Mouse (Mus musculus): ENCODE data around the gene Flywch1. TPM values are rescaled to one million over a fixed set of nuclear protein-coding genes. Genes with fewer than 3 reads are reported as not detected.

The Flywch1 gene
- polyA plus RNA-seq (2017; shearing (Covaris generic)) = 23.4 TPM

DNA sequence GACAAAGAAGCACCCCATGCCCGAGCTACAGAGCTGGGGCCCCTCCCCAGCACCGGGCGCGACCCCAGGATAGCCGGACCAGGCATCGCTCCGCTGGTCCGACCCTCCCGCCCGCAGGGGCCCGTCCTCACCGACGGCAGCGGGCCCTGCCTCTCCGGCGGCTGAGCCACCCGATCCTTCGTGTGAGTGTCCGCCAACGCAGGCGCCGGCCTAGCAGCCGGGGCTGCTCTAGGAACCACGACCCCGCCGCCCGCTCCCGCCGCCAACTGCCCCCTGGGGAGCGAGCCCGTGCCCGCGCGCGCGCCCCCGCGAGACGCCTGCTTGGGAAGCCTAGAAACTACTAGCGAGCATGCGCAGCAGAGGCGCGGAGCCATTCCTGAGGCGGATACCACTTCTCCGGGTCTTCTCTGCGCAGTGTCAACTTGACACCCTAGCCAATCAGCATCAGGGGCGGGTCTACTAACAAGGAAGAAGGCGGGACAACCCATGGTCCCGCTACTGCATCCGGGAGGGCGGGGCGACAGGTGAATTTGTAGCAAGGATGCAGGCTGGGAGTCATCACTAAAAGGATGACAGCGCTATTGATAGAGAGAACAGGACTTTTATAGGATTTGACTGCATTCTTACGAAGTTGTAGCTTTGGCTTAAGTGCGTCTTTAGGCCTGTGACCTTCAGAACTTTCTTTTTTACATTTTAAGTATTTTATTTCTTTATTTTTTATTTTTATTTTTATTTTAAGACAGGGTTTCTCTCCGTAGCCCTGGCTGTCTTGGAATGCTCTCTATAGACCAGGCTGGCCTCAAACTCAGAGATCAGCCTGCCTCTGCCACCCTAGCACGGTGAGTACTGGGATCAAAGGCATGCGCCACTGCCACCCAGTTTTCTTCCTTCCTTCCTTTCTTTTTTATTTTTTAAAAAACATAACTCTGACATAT is at the start of gene Flywch1:
TSS of gene Flywch1 (minus strand) at position 319 of the 935 bp plus-strand sequence.

DNA sequence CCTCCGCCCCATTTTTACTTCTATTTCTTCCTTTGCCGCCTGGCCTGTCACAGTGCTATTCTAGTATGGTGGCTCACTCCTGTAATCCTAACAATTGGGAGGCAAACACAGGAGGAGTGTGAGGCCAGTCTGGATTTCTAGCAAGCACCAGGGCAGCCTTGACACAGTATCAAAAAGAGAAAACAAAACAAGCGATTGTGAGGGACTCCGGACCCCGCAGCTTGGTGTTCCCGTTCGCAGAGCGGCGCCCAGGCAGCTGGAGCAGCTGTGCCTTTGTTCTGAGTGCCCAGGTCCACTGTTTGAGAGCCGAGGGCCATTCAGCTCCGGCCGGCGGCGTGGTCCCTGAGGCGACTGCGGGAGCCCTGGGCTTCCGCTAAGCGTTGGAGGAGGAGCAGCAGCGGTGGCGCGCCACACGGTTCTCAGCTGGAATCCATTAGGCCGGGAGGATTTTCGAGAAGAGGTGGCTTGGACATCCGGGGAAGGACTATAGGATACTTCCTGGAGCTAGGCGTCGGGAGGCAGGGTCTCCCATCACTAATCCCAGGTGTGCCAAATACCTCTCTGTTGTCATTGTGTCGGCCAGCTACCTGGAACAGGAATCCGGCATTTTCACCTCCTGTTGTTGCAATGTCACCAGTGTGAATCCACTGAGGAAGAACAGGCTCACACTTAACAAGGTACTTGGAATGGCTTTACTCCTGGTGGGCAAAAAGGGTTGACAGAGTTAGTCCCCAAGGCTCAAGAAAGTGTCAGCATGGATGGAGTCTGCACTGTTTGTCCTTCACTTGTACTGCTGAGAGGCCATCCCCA is 19.1 kb upstream of the Flywch1 start, which contains the start of gene Srrm2:
TSS of gene Srrm2 (plus strand) at position 264 of the 810 bp plus-strand sequence.

DNA sequence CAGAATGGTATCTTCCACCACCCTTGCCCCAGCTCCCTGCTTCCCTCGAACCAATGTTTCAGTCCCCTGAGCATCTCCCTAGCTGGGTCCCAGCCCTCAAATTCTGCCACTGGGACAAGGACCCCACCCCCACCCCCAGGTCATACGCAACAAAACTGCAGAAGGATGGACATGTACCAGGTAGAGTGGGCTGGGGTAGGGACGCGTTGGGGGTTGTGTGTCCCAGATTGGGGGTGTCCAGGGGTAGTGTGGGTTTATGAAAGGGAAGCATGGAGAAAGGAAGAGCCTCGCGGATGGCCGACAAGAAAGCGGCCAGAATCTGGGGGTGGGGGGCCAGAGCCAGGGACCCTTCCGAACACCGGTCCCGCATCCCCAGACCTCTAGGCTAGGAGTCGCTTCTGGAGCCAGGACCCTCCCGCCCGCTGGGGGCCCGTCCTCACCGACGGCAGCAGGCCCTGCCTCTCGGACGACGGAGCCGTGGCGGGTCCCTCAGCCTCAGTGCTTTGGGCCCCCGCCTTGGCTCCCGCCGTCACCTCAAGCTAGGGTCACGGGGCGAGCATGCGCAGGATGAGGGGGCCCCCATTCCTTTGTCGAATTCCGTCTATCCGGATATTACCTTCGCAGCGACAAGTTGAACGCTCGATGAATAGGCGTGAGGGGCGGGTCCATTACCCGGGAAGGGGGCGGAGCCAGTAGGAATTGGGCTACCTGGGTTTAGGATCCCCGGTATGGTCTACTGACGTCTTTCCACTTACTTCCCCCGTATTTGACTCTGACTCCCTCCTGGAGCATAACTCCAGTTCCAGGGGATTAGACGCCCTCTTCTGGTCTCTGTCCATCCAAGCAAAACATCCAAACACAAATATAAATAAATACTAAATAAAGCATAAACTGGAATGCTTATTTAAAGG is 14.4 kb upstream of the Flywch1 start, which contains the start of gene Flywch2:
TSS of gene Flywch2 (minus strand) at position 521 of the 911 bp plus-strand sequence.

DNA sequence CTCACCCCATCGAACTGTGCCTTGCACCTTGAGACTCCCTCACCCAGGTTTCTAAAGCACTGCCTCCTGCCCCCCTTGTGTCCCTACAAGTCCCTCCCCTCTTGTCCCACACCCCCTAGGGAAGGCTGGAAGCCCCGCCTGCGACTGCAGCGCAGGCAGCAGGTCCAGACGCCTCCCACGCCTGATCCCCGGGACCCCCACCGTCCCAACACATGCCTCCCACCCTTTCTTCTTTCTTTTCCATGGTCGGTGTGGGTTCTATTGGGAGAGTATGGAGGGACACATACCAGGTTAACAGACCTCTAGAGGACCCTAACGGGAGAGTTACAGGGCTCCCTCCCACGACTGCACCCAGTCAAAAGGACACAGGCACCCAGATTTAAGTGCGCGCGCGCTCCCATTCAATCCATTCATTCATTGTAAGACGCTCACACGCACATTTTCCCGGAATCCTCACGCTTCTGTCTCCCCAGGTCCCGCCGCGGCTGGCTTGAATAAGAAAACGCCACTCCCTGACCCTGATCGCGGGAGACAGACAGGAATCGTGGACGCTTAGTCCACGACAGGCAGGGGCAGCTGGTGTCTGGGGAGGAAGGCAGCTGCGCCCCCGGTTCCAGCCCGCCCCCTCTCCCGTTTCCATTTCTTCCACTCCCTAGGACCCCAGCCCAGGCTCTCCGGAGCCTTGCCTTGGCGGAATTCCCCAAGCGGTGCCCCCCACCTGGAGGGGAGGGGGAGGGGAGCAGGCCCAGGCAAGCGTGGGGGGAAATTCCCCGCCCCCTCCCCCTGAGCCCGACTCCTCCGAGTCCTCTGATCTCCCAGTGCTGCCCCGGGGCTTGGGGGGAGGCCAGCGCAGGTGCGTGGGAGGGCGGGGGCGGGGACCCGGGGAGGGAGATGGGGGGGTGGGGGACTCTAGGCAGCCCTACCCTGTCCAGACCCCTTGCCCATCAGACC is 25.8 kb downstream of the Flywch1 start, which contains the start of gene Kremen2:
TSS of gene Kremen2 (minus strand) at position 533 of the 951 bp plus-strand sequence.

DNA sequence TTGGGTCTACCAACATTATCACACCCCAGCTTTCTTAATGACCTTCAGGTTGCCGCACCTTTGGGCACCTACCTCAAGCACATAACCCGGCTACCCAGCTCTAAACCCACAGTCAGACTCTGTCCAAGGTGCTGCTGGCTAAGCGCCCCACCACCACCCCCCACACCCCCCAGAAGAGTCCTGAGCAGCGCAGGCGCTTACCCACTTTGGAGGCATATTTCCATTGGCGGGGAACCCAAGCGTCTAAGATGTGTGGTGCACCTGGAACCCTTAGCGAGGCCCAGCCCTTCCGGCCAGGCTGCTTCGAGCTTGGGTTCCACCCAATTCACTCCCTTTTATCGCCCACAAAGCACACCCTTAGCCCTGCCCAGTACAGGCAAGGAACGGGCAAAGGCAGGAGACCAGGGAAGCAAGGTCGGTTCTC is 30.8 kb downstream of the Flywch1 start, which contains the start of gene Paqr4:
TSS of gene Paqr4 (minus strand) at position 270 of the 424 bp plus-strand sequence.

DNA sequence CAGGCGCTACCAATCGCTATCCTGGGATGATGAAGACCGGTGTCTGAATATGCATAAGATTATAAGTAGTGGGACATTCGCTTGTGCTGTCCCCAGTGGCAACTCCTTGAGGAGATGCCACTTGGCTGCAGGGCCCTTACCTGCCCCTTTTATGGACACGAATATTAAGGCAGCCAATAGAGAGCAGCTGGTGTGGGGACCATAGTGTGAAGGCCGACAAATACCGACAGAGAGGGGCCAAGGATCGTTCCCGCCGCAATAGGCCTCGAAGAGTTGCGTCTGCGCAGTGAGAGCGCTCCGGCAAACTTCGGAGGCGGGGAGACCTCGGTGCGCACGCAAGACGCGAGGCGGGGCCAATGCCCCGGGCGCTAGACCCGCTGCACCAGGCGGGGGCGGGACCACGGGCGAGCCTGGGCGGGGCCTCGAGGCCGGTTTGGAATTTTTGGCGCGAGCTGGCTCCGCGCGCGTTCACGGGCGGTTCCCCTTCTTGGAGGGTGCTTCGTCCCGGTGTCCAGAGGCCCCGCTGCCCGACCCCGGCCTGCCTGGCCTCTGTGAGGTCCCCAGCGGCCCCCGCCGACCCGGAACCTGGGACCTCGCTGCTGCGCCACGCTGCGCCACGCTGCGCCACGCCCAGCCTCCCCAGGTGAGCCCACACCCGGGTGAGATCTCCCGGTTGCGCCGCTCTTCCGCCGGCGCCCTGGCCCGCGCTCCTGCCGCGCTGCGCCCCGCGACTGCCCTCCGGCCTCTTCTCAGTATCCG is 45.2 kb downstream of the Flywch1 start, which contains the start of gene Pkmyt1:
TSS of gene Pkmyt1 (plus strand) at position 338 of the 759 bp plus-strand sequence.

DNA sequence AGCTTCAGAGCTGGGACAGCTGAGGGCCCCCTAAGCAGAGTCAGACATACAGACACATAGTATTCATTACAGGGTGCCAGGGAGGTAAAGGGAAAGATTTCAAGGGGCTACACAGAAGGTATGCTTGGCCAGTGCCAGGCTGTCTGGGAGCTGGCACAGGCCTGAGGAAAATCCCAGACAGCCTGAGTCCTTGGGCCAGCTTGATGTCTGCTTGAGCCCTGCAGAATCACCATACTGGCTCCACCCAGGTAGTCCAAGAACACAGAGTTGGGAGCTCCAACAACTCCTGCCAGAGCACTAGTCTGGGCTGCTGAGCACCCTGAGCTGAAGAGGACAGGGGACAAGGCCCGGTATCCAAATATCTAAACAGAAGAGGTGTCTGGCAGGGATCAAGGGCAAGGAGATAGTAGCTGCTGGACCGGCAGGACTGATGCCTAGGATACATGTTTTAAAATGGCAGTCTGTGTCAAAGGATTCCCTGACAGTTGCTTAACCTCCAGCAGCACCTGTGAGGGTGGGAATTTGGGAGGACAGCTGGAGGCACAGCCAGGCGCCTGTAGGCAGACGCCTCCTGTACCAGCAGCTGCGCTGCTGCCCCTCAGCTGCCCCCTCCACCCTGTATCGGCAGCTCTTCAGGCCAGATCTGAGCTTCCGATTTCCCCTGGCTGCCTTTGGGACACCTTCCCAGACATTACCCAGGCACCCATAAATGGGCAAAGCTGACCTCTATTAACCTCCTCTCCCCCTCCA is 48.9 kb downstream of the Flywch1 start, which contains the start of gene 1520401A03Rik:
TSS of gene 1520401A03Rik (minus strand) at position 408 of the 750 bp plus-strand sequence.

Other genes with a start within 250 kb of the Flywch1 start
- 8.3 TPM for gene Zfp213, start 207.4 kb downstream of the Flywch1 start, polyA plus RNA-seq (2017; shearing (Covaris generic))
- gene Zfp13, start 172.1 kb downstream of the Flywch1 start, polyA plus RNA-seq (2017; shearing (Covaris generic)) = not detected
- gene Zscan10, start 170.7 kb downstream of the Flywch1 start, polyA plus RNA-seq (2017; shearing (Covaris generic)) = 19.6 TPM
- not detected for gene Mmp25, start 126.3 kb downstream of the Flywch1 start, polyA plus RNA-seq (2017; shearing (Covaris generic))
- not detected for gene Bicdl2, start 111.1 kb downstream of the Flywch1 start, polyA plus RNA-seq (2017; shearing (Covaris generic))
- gene Hcfc1r1, start 98.0 kb downstream of the Flywch1 start, polyA plus RNA-seq (2017; shearing (Covaris generic)) = 46.7 TPM
- 35.4 TPM for gene Thoc6, start 97.7 kb downstream of the Flywch1 start, polyA plus RNA-seq (2017; shearing (Covaris generic))
- gene Tnfrsf12a, start 94.1 kb downstream of the Flywch1 start, polyA plus RNA-seq (2017; shearing (Covaris generic)) = 38.8 TPM
- not detected for gene Cldn6, start 92.4 kb downstream of the Flywch1 start, polyA plus RNA-seq (2017; shearing (Covaris generic))
- not detected for gene Cldn9, start 87.6 kb downstream of the Flywch1 start, polyA plus RNA-seq (2017; shearing (Covaris generic))
- 0.27 TPM for gene 1520401A03Rik, start 48.8 kb downstream of the Flywch1 start, polyA plus RNA-seq (2017; shearing (Covaris generic))
- gene Pkmyt1, start 45.3 kb downstream of the Flywch1 start, polyA plus RNA-seq (2017; shearing (Covaris generic)) = 57.3 TPM
- gene Paqr4, start 30.7 kb downstream of the Flywch1 start, polyA plus RNA-seq (2017; shearing (Covaris generic)) = 1.00 TPM
- gene Kremen2, start 25.8 kb downstream of the Flywch1 start, polyA plus RNA-seq (2017; shearing (Covaris generic)) = 0.81 TPM
- not detected for gene Flywch2, start 14.5 kb upstream of the Flywch1 start, polyA plus RNA-seq (2017; shearing (Covaris generic))
- 1,111 TPM for gene Srrm2, start 18.9 kb upstream of the Flywch1 start, polyA plus RNA-seq (2017; shearing (Covaris generic))
- 324 TPM for gene Elob, start 57.5 kb upstream of the Flywch1 start, polyA plus RNA-seq (2017; shearing (Covaris generic))
- gene Prss33, start 64.5 kb upstream of the Flywch1 start, polyA plus RNA-seq (2017; shearing (Covaris generic)) = not detected
- not detected for gene Prss32, start 72.3 kb upstream of the Flywch1 start, polyA plus RNA-seq (2017; shearing (Covaris generic))
- not detected for gene Prss41, start 72.6 kb upstream of the Flywch1 start, polyA plus RNA-seq (2017; shearing (Covaris generic))
- not detected for gene Prss21, start 96.5 kb upstream of the Flywch1 start, polyA plus RNA-seq (2017; shearing (Covaris generic))
- not detected for gene Dcpp1, start 109.3 kb upstream of the Flywch1 start, polyA plus RNA-seq (2017; shearing (Covaris generic))
- gene Dcpp2, start 109.3 kb upstream of the Flywch1 start, polyA plus RNA-seq (2017; shearing (Covaris generic)) = not detected
- not detected for gene Dcpp3, start 145.9 kb upstream of the Flywch1 start, polyA plus RNA-seq (2017; shearing (Covaris generic))
- gene Sbp, start 170.1 kb upstream of the Flywch1 start, polyA plus RNA-seq (2017; shearing (Covaris generic)) = not detected
- gene Sbpl, start 183.7 kb upstream of the Flywch1 start, polyA plus RNA-seq (2017; shearing (Covaris generic)) = not detected
- not detected for gene Prss30, start 209.0 kb upstream of the Flywch1 start, polyA plus RNA-seq (2017; shearing (Covaris generic))
- gene Prss22, start 226.5 kb upstream of the Flywch1 start, polyA plus RNA-seq (2017; shearing (Covaris generic)) = not detected